Mouse (Mus musculus) intestine, postnatal 0 days (tissue): ENCODE data around the gene Olfr750. TPM values are rescaled to one million over a fixed set of nuclear protein-coding genes. Genes with fewer than 3 reads are reported as not detected.
A peak's percentile ranks its signal among the peaks of the same experiment; 100 is the strongest.

Experiments
- ATAC-seq: fragments of 200-750 bp; cut with Nextera tagmentation; 2 replicates; pipeline ENCODE4 v1.8.0; 2017; ENCODE audit warnings: mild to moderate bottlenecking, moderate TSS enrichment, moderate library complexity
- H3K27ac ChIP-seq: fragments of 300-500 bp; sonication (generic); 2 replicates; pipeline ENCODE4 v1.5.1; 2014; ENCODE audit warnings: mild to moderate bottlenecking, low read depth, low read length, moderate library complexity
- H3K27me3 ChIP-seq: fragments of 300-500 bp; sonication (generic); replicated peaks from 2 replicates; pipeline ENCODE4 v1.6.1; 2014; ENCODE audit warnings: low read length, mixed read lengths; ENCODE audit not compliant: control insufficient read depth, insufficient read depth
- H3K36me3 ChIP-seq: fragments of 300-500 bp; sonication (generic); 2 replicates; pipeline ENCODE4 v1.6.1; 2014; ENCODE audit warnings: mild to moderate bottlenecking, moderate library complexity; ENCODE audit not compliant: control insufficient read depth, insufficient read depth
- H3K4me1 ChIP-seq: fragments of 300-500 bp; sonication (generic); replicated peaks from 2 replicates; pipeline ENCODE4 v1.6.1; 2014; ENCODE audit warnings: antibody characterized with exemption, low read length, mixed read lengths; ENCODE audit not compliant: control insufficient read depth, insufficient read depth
- H3K4me2 ChIP-seq: fragments of 300-500 bp; sonication (generic); replicated peaks from 2 replicates; pipeline ENCODE4 v1.6.1; 2014; ENCODE audit warnings: low read depth, mild to moderate bottlenecking, moderate library complexity
- H3K4me3 ChIP-seq: fragments of 300-500 bp; sonication (generic); 2 replicates; pipeline ENCODE4 v1.5.1; 2014; ENCODE audit warnings: low read depth, low read length
- H3K9ac ChIP-seq: fragments of 300-500 bp; sonication (generic); 2 replicates; pipeline ENCODE4 v1.6.1; 2014; ENCODE audit warnings: mild to moderate bottlenecking, low read depth, low read length
- H3K9me3 ChIP-seq: fragments of 300-500 bp; sonication (generic); 2 replicates; pipeline ENCODE4 v1.6.1; 2016; ENCODE audit warnings: mixed run types; ENCODE audit not compliant: control insufficient read depth
- CTCF ChIP-seq: sonication (generic); IDR thresholded peaks from 2 replicates; pipeline ENCODE4 v1.5.1; 2016; ENCODE audit warnings: low read depth, mild to moderate bottlenecking, control low read depth, antibody characterized with exemption, moderate library complexity
- WGBS: fragments of 180-500 bp; shearing (Covaris S2); extraction: QIAGEN DNeasy Blood & Tissue Kit; methylation state at CpG from one replicate; pipeline ENCODE4 v1.1.7; 2014; 5-methylcytosine and 5-hydroxymethylcytosine counted together
- polyA plus RNA-seq: library from polyadenylated mRNA; unstranded; fragments of >200 nt; fragmentation: Nextera tagmentation; extraction: Ambion mirVana; gene quantifications from 2 replicates; pipeline ENCODE4 v1.2.1, GENCODE M21; 2015

Gene Olfr750
- polyA plus RNA-seq, 1 experiment from 2014 or later: not detected

GRCm38 (mm10) chr14:51024820-51025219 lies 49.4 kb downstream of the Olfr750 start:
- TF ChIP-seq CTCF: no peak
- ATAC-seq: no peak
- 71% methylated on average over 1 of the region's 1 CpGs for WGBS
- H3K4me1 ChIP-seq: no peaks in the 10 kb centered on the region
- no peak overlapping the region for H3K27ac ChIP-seq
- no peaks in the 10 kb centered on the region for H3K9me3 ChIP-seq
- H3K9ac ChIP-seq: no peak overlapping the region
- no peaks in the 10 kb centered on the region for H3K27me3 ChIP-seq
- no peak overlapping the region for H3K4me2 ChIP-seq
- no peaks in the 10 kb centered on the region for H3K36me3 ChIP-seq
- no peak overlapping the region for H3K4me3 ChIP-seq

GRCm38 (mm10) chr14:51023457-51023856 lies 50.8 kb downstream of the Olfr750 start:
- no peaks in the 10 kb centered on the region for H3K9me3 ChIP-seq
- ATAC-seq: no peak
- H3K36me3 ChIP-seq: no peaks in the 10 kb centered on the region
- H3K9ac ChIP-seq: no peak overlapping the region
- H3K4me1 ChIP-seq: no peaks in the 10 kb centered on the region
- H3K4me3 ChIP-seq: no peak overlapping the region
- no peak overlapping the region for H3K27ac ChIP-seq
- H3K4me2 ChIP-seq: no peak overlapping the region
- H3K27me3 ChIP-seq: no peaks in the 10 kb centered on the region
- no peak for TF ChIP-seq CTCF
- 78% methylated on average over 4 of the region's 4 CpGs for WGBS

DNA sequence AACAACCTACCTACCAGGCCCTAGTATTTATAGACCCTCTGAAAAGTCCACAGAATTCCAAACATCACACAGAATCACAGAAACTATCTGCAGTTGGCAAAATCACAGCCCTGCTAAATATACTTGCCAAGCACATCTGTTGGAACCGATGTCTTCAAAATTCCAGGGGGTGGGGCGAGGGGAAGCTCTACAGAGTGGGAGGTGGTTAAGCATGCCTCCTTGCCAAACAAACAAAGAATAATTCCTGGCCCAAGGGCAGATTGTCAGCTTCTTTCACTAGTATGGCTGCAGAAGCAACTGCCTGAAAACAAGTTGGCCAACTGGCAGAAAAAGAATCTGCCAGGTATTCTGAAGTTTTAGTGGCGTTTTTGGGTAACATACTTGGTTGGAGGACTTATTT lies 57.0 kb downstream of the Olfr750 start:
- H3K4me1 ChIP-seq: no peaks in the 10 kb centered on the region
- H3K27ac ChIP-seq: 0 out of 2 replicates have a peak overlapping the region, but pooled peaks have one; percentile 8
- WGBS: 63% methylated on average over 3 of the region's 3 CpGs
- no peaks in the 10 kb centered on the region for H3K36me3 ChIP-seq
- no peak overlapping the region for H3K9ac ChIP-seq
- H3K27me3 ChIP-seq: no peaks in the 10 kb centered on the region
- no peak overlapping the region for H3K4me2 ChIP-seq
- H3K9me3 ChIP-seq: no peaks in the 10 kb centered on the region
- H3K4me3 ChIP-seq: no peak overlapping the region
- no peak for TF ChIP-seq CTCF
- ATAC-seq: no peak

Other genes with a start within 250 kb of the Olfr750 start
- 23.7 and 23.8 TPM in 2 replicates for gene Tep1, start 203.9 kb downstream of the Olfr750 start, polyA plus RNA-seq
- gene Klhl33, start 176.9 kb downstream of the Olfr750 start, polyA plus RNA-seq: 0.09 and 0.17 TPM in 2 replicates
- 56.8 and 57.8 TPM in 2 replicates for gene Osgep, start 149.5 kb downstream of the Olfr750 start, polyA plus RNA-seq
- 71.0 and 74.1 TPM in 2 replicates for gene Apex1, start 149.5 kb downstream of the Olfr750 start, polyA plus RNA-seq
- 51.2 and 51.4 TPM in 2 replicates for gene Pip4p1, start 143.6 kb downstream of the Olfr750 start, polyA plus RNA-seq
- 138 and 143 TPM in 2 replicates for gene Pnp, start 143.4 kb downstream of the Olfr750 start, polyA plus RNA-seq
- not detected in 2 replicates for gene Gm49342, start 129.9 kb downstream of the Olfr750 start, polyA plus RNA-seq
- gene Pnp2, start 118.4 kb downstream of the Olfr750 start, polyA plus RNA-seq: 32.3 and 32.5 TPM in 2 replicates
- 0.16 and 0.29 TPM in 2 replicates for gene Rnase10, start 66.7 kb downstream of the Olfr750 start, polyA plus RNA-seq
- not detected in 2 replicates for gene Rnase9, start 32.6 kb downstream of the Olfr750 start, polyA plus RNA-seq
- not detected in 2 replicates for gene Rnase11, start 24.3 kb downstream of the Olfr750 start, polyA plus RNA-seq
- gene Rnase12, start 16.8 kb downstream of the Olfr750 start, polyA plus RNA-seq: 0.51 and 0.90 TPM in 2 replicates
- gene Rnase4, start 16.6 kb upstream of the Olfr750 start, polyA plus RNA-seq: 355 and 426 TPM in 2 replicates
- gene Ang, start 16.7 kb upstream of the Olfr750 start, polyA plus RNA-seq: 114 and 119 TPM in 2 replicates
- gene Eddm3b, start 40.0 kb upstream of the Olfr750 start, polyA plus RNA-seq: 0.17 and 0.18 TPM in 2 replicates
- 2.6 and 3.0 TPM in 2 replicates for gene Rnase6, start 49.5 kb upstream of the Olfr750 start, polyA plus RNA-seq
- 21.7 and 23.3 TPM in 2 replicates for gene Rnase1, start 72.3 kb upstream of the Olfr750 start, polyA plus RNA-seq
- gene Rnase2b, start 87.8 kb upstream of the Olfr750 start, polyA plus RNA-seq: not detected in 2 replicates
- not detected in 2 replicates for gene Ang2, start 124.7 kb upstream of the Olfr750 start, polyA plus RNA-seq
- not detected in 2 replicates for gene Ear14, start 129.0 kb upstream of the Olfr750 start, polyA plus RNA-seq
- gene Rnase2a, start 181.7 kb upstream of the Olfr750 start, polyA plus RNA-seq: not detected in 2 replicates